Mouse (Mus musculus): ENCODE measurements at regions not wholly inside any gene's neighbourhood (a gene's known extent, or its start where the extent isn't known, plus 50 kb on each side); places are given as distances from the start of the nearest gene placed in this dataset.

GRCm38 (mm10) chr2:9683673-9684210 lies 197.3 kb upstream of the 4930412O13Rik start:
- DNase-seq (ENCODE audit: low spot score in 2 of 2): no peak

- no peak for DNase-seq (ENCODE audit: low spot score in 2 of 2)
Measured at GRCm38 (mm10) chr2:9688176-9688575, 192.9 kb upstream of the 4930412O13Rik start.

- DNase-seq (ENCODE audit: low spot score in 2 of 2): no peak
Measured at GRCm38 (mm10) chr2:9689518-9689917, 191.5 kb upstream of the 4930412O13Rik start.

- no peak for DNase-seq (ENCODE audit: low spot score in 2 of 2)
Measured at GRCm38 (mm10) chr2:9691506-9691905, 189.5 kb upstream of the 4930412O13Rik start.

DNA sequence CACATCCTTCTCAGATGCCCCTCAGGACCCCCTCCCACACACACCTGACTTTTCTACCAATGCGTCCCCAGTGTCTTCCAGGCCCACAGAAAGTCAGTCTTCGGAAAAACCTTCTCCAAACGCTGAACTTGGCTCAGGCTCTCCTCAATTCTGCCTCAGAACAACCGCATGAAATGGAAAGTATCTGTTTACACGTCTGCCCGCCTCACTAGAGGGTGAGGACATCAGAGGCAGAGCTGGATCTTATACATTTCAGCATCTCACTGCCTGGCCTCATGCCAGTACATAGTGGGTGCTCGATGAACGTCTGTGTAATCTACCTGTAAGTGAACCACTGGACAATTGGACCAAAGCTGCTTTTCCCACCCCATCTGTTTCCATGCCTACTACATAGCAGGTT lies 189.1 kb upstream of the 4930412O13Rik start:
- no peak for DNase-seq (ENCODE audit: low spot score in 2 of 2)

GRCm38 (mm10) chr2:9693351-9693750 lies 187.7 kb upstream of the 4930412O13Rik start:
- DNase-seq (ENCODE audit: low spot score in 2 of 2): no peak

DNA sequence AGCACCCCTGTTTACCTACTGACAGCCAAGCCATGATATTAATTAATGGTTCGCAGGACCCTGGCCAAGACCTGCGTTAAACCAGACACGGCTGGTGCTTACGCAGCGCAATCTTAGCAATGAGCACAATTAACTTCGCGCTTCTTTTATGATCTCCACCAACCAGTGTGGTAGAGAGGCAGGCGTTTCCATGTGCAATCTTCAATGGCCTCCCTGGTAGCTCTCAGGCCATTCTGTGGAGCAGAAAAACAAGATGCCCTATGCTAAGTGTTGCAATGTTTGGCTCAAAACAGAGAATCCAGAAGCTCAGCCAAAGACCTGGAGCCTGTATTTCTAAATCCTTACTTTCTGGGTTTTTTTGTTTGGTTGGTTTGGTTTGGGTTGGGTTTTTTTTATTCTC lies 186.9 kb upstream of the 4930412O13Rik start:
- DNase-seq (ENCODE audit: low spot score in 2 of 2): no peak

DNA sequence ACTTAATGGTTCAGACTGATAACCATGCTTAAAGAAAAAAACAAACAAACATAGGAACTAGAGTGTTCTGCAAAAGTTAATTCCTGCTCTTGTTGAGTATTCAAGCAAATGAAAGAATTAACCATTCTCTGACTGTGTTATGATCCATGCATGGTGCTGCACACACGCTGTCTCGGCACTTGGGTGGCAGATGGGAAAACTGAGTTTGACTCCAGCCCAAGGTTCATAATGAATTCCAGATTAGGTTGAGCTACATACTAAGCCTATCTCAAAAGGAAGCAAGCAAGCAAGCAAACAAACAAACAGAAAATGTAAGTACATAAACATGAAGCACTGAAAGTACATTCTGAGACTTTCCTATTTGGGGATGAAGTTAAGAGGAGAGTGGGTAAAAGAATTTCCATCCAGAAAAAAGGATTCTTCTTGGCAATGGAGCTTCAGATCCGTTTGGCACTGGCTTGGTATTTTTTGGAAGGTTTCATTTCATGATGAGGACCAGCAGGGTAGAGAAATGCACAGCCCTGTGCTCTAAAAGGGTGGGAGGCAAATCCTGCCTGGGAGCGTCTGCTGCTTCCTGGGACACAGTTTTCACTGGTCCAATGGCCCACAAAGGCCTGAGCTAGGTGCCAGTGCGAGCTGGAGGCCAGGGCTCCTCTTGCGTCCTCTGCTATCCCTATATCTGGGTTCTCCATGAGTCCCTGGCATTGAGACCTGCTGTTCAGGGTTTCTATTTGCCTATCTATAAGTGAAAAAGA lies 183.3 kb upstream of the 4930412O13Rik start:
- no peak for DNase-seq (ENCODE audit: low spot score in 2 of 2)

DNA sequence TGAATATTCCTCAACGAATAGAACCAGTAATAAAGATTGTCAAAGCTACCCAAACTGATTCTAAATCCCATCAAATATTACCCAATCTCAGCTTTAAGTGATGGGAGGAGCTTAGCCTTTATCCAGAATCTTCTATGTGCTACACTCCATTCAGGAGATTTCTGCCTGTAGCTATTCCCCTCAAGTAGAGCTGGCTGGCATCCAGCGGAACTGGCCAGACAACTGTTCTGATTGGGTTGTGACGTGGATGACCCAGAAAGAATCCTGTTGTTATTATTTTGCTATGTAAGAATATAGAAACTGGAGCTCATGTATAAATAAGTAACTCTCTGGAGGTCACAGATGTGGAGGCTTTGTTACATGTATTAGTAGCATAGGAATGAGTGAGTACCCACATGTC lies 176.8 kb upstream of the 4930412O13Rik start:
- DNase-seq (ENCODE audit: low spot score in 2 of 2): no peak

- no peak for DNase-seq (ENCODE audit: low spot score in 2 of 2)
Measured at GRCm38 (mm10) chr2:9709466-9709865, 171.6 kb upstream of the 4930412O13Rik start.

GRCm38 (mm10) chr2:9717904-9718303 lies 163.1 kb upstream of the 4930412O13Rik start:
- DNase-seq (ENCODE audit: low spot score in 2 of 2): no peak

DNA sequence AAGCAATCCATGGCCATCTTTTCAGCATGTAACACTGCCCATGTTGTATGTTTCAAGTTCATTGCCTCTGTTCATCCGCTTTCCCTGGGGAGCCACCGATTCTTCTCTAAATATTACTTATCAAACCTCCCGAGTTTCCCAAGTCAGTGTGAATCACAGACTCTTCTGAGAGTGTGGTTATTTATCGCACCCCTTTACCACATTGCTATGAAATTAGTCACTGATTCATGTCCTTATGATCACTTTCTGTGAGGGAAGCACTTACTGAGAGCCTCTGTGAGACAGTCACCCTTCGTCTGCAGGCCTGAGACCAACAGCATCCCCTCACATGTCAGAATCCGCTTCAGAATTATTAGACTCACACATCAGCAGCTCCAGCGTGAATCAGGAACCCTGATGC lies 147.8 kb upstream of the 4930412O13Rik start:
- no peak for DNase-seq (ENCODE audit: low spot score in 2 of 2)

DNA sequence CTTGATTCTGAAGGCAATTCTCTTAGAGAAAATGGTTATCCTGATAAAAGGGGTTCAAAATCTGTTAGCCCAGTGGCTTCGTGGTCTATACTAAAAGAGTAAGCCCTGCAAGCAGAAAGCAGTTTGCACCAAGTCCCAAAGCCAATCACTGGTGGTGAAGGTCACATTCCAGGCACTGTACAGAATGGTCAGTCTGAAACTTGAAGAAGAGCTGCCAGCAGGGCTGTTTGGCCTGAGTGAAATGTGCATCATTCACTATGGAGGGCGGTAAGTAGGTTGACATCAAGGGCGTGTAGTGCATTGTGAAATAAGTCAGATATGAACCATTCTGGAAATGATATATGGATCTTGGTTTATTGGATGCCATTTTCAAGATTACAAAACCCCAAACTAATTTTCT lies 136.9 kb upstream of the 4930412O13Rik start:
- DNase-seq (ENCODE audit: low spot score in 2 of 2): no peak

DNA sequence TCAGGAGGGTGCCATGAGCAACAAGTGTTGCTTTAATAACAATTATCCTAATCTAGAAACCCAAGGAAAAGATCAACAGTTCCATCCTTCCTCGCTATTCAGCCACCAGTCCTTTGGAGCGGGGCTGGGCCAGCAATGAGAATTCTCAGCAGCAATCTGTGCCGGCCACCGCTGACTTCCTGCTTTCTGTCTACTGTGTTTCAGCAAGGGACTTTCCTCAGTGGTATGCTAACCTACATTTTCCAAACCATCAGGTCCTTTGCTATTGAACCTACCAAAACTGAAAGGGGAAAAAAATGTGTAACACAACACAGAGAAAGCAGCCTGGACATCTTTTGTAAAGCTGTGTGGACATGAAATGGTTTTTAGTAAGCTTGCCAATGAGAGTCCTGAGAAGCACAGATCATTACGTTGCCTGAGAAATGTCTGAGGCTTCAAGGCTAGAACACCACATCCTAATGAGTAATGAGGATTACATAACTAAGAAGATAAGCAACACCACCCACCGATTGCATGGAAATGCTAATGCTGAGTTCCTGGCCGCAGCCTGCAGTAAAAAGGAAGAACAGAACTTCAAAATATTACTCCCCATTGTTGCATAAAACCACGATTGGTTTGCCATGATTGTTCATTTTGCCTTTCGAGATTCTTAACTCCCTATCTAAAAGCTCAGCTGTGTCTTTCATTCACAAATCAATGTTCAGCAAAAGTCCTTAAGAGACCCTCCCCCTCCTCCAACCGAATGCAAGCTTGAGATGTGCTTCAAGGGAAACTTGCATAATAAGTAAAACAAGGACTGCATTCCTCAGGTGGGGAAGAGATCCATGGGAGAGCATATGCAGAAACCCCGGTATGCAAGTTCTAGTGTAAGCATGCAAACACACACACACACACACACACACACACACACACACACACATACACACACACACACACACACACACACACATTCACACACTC lies 130.9 kb upstream of the 4930412O13Rik start:
- DNase-seq (ENCODE audit: low spot score in 2 of 2): peak in 1 of 2 experiments; percentile 2

DNA sequence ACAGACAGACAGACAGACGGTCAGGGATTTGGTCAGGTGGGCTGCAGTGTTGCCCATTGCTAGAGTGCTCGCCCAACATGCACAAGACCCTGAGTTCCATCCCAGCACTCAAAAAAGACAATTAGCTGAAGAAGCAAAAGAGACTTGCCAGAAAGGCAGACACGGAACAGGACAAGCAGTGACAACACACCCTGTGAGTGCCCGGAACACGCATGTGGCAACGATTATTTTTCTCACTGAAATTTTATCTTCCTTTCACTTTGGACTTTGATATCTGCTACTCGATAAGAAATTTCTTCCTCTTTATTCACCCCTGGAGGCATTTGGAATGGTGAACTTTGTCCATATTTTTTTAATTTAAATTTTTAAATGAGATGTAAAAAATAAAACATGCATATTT lies 127.4 kb upstream of the 4930412O13Rik start:
- no peak for DNase-seq (ENCODE audit: low spot score in 2 of 2)

- DNase-seq (ENCODE audit: low spot score in 2 of 2): no peak
Measured at GRCm38 (mm10) chr2:9754153-9754552, 126.9 kb upstream of the 4930412O13Rik start.

DNA sequence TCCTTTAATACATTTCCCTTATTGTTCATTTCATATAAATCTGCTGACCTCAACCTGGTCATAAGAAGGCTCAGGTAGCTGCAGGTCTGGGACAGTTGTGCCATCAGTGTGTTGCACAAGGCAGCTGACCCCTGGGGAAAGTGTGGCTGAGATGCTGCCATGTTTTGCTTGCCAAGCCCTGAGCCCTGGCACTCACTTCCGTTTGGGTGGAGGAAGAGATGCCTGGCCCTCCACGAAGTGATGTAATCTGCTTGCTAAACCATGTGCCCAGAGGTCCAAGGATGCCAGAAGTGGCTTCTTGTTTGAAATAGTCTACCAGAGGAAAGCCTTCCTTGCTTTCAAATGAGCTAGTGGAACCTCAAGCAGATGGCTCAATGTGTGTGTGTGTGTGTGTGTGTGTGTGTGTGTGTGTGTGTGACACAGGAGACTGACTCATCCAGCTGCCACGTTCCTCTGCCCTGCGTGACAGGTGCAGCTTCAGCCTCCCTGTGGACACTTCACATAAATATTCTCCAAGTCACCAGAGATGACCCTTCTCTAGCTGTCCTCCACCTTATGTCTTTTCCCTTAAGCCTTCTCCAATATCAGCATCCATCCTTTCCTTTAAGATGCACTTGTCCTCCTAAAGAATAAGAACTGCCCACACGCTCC lies 123.2 kb upstream of the 4930412O13Rik start:
- no peak for DNase-seq (ENCODE audit: low spot score in 2 of 2)

- no peak for DNase-seq (ENCODE audit: low spot score in 2 of 2)
Measured at GRCm38 (mm10) chr2:9758983-9759382, 122.1 kb upstream of the 4930412O13Rik start.

DNA sequence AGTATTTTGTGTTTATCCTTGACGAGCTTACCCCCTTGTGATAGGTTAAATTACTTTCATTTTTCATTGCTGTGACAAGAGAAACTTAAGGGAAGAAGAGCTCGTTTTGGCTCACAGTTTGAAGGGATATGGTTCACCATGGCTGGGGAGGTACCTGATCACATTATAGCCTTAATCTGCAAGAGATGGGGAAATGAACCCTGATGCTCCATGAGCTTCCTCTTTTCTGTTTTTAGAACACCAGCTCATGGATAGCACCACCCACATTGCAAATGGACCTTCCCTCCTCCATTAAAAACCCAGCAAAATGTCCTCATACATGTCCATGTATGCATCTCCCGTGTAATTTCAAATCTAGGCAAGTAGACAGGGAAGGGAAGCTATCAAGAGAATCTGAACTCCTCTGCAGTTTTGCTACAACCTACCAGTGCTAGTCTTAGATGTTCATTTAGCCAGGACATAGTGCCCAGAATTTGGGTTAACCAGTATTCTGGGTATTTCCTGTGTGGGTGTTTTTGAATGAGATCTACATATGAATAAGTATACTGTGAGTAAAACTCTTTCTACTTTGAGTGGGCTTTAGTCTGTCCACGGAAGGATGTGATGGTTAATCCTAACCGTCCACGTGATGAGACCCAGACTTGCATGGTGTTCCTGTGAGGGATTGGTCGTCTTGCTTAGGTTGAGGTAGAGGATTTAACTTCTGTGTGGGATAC lies 121.5 kb upstream of the 4930412O13Rik start:
- no peak for DNase-seq (ENCODE audit: low spot score in 2 of 2)

DNA sequence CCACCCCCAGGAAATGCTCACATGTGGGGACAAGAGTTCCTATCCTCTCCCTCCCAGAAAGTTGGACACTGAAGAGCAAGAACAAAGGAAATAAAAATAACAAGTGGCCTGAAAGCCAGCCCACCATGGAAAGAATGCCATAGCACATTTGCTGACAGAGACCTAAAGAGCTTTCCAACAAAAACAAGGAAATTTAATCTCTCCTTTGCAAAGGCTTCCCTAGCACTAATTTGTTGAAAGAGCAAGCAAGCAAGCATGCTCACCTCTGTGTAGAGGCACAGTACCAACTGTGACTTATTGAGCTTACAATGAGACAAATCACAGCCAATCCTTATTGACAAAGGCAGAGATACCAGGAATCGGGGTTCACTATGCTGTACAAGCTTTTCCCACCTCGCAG lies 100.9 kb upstream of the 4930412O13Rik start:
- no peak for DNase-seq (ENCODE audit: low spot score in 2 of 2)

- no peak for DNase-seq (ENCODE audit: low spot score in 2 of 2)
Measured at GRCm38 (mm10) chr2:9782698-9783097, 98.4 kb upstream of the 4930412O13Rik start.
